Mouse (Mus musculus) right cerebral cortex, postnatal 10 days (tissue): ENCODE results near the gene Ifitm6.
"Not testable (repeated sequence)": the region's sequence is repeated elsewhere in the genome, so short reads cannot be mapped to it uniquely, and the experiment has no call there.

Source experiments
- DNase-seq, 2 experiments: peaks; one replicate each; pipeline ENCODE4 v3.0.0; 2021; ENCODE audit warnings: low spot score in 2 of 2

Ifitm6 gene

DNA sequence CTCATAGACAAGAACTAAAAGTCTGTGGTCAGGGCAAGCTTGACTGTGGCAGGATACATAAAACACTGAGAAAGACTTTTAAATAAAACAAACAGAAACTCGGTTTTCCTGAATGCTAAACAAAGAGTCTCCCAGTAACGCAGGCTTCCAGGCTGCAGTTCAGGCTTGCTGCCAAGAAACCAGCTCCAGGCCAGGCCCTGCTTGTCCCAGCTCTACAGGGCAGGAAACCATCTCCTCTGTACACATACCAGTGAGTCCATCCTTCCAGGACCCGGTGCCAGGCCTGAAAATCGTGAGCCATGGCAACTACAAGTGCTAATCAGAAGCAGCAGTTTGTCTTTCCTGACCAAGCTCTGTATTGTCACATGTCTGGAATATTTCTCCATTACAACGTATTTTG lies 23.9 kb upstream of the Ifitm6 start:
- DNase-seq: peak; percentile 69 to 74

- DNase-seq: no peak
Measured at GRCm38 (mm10) chr7:141040867-141041606, 23.3 kb upstream of the Ifitm6 start.

DNA sequence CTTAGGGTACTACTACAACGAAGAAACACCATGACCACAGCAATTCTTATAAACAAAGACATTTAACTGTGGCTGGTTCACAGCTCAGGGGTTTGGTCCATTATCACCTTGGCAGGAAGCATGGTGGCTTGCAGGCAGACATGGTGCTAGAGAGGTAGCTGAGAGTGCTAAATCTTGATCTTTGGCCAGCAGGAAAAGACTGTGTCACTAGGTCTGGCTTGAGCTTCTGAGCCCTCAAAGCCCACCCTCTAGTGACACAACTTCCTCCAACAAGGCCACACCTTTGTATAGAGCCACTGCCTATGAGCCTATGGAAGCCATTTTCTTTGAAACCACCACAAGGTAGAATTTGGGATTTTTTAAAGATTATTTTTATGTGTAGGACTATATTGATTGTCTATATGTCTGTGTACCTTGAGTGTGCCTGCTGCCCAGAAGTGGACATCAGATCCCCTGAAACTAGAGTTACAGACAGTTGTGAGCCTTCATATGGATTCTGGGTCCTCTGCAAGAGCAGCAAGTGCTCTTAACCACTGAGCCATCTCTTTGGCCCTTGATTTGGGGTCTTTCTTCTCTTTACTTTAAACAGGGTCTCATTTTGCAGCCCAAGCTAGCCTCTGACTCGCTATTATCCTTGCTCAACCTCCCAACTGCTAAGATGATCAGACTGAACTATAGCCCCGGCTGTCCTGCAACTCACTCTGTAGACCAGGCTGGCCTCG lies 21.8 kb upstream of the Ifitm6 start:
- no peak for DNase-seq

GRCm38 (mm10) chr7:141038090-141039032 lies 20.6 kb upstream of the Ifitm6 start:
- DNase-seq: no peak

GRCm38 (mm10) chr7:141036624-141037023 lies 18.9 kb upstream of the Ifitm6 start:
- not testable (repeated sequence) for DNase-seq

- no peak for DNase-seq
Measured at GRCm38 (mm10) chr7:141032458-141033167, 14.9 kb upstream of the Ifitm6 start.

DNA sequence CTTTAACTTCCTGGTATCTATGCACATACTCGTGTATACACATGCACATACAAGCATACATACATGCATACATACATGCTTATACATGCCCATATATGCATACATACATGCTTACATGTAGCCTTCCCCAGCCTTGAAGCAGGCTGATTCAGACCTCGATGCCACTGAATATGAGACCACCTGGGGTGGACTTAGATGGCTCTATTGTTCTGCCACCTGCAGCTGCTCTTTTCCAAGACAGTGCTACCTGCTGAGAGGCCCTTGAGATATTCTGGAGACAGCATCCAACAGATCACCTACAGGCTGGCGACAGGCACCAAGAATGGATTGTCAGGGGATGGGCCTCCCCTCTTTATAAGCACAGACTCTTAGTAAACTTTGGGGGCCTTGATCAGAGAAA lies 12.7 kb upstream of the Ifitm6 start:
- no peak for DNase-seq

DNA sequence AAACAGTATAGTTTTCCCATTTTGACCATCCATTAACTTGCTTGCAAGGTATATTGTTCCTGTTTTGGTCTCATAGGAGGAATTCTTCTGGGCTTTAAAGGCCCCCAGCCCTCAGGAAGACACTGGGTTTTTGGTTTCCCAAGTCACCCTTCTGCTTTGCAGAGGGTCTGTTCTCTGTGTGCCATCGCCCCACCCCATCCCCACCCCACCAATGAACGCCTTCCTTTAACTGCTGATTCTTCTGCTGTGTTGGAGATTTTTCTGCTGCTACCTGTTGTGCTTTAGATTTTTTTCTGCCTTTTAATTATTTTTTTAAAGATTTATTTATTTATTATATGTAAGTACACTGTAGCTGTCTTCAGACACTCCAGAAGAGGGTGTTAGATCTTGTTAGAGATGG lies 11.1 kb upstream of the Ifitm6 start, which contains the start of gene Gm17387:
Gene Gm17387 (plus strand): TSS at position 301 of the 400 bp plus-strand sequence.
- no peak for DNase-seq

DNA sequence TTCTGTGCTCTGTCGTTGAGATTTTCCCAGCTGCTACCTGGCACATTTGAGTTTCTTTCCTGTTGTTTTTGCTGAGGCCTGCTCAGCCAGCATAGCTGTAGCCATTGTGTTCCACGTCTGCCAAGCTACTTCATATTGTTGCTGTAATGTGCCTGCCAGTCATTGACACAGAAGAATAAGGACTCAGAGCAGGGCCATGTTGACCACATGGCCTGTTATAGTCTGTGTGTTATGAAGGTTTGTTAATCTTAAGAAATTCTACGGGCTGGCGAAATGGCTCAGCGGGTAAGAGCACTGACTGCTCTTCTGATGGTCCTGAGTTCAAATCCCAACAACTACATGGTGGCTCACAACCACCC lies 9.0 kb upstream of the Ifitm6 start:
- no peak for DNase-seq

GRCm38 (mm10) chr7:141026097-141026739 lies 8.5 kb upstream of the Ifitm6 start:
- no peak for DNase-seq

DNA sequence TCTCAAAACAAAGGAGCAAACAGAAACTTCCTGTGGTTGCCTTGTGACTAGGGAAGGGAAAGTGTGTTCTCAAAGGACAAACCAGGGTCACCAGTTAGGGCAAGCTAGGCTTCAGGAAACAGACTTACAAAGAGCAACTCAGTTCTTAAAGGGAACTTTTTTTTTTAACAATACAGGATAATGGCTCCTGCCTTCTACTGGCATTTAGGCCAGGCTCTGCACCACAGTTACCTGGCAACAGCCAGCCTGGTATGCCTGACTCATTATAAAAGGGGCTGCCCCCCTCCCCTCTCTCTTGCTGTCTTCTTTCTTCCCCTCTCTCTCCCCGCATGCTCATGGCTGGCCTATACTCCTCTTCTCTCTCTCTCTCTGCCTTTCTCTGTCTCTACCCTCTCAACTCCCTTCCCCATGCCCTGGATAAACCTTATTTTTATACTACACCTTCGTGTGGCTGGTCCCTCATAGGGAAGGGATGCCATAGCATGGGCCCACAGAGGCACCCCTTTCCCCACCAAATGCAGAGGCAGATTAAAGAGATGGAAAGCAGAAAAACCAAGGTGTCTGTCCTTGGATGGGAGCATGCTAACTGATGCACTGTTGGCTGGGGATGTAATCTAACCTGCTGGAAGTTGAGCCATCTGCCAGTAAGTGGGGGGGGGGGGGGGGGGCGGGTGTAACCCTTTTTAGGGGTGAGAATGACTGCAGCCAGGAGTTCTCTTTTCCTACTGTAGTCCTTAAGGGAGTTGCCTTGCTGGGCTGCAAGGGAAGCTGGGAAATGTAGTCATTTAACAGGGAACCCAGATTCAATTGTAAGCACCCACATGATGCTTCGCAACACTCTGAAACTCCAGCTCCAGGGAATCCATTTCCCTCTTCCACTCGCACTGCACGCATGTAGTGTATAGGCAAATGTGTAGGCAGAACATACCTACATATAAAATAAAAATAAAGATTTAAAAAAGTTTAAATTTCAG lies 7.4 kb upstream of the Ifitm6 start:
- DNase-seq: peak in 1 of 2 experiments; percentile 34

DNA sequence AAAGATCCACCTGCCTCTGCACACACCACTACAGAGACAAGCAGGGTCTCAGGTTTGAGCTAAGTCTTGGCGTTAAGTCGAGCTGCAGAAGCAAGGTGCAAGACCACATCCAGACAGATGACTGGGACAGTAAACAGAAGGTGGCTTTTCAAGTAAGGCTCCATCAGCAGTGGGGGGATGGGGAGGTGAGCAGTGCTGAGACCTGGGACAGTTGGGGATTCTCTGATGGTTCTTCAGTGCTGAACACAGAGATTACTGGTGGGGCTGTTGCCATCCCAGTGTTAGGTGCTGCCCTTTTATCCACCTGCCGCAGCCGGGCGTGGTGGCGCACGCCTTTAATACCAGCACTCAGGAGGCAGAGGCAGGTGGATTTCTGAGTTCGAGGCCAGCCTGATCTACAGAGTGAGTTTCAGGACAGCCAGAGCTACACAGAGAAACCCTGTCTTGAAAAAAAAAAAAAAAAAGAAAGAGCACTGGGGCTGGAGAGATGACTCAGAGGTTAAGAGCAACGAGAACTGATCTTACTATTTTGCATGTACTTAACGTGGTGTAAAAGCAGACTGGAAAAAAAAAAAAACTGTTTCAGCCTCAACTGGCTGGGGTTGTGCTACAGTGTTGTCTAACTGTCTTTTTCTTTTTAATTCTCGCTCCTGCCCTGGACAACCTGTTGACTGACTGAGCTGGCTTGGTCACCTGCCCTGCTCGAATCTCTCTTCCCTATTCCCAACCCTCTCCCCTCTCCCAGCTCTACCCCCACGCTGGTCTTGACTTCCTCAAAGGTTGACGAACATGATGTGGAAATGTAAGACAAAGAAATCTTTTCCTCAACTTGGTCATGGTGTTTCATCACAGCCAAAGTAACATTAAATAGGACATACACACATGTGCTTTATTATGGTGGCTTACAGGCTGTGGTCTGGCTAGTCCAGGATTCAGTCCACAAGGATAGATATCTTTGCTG lies 4.0 kb upstream of the Ifitm6 start:
- no peak for DNase-seq

DNA sequence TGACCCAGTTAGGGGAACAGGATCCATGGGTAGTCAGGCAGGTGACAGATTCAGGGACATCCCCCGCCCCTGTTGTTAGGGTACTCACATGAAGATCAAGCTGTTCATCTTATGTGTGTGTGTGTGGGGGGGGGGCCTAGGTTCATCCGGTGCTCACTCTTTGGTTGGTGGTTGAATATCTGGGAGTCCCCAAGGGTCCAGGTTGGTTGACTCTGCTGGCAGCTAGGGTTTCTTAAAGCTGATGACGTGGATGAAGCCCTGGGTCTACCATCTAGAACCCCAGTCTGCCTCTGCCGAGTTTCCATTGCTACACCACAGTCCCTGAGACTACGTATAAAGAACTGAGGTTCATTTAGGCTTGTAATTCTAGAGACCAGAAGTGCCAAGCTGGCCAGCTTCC lies 1.3 kb upstream of the Ifitm6 start:
- no peak for DNase-seq

DNA sequence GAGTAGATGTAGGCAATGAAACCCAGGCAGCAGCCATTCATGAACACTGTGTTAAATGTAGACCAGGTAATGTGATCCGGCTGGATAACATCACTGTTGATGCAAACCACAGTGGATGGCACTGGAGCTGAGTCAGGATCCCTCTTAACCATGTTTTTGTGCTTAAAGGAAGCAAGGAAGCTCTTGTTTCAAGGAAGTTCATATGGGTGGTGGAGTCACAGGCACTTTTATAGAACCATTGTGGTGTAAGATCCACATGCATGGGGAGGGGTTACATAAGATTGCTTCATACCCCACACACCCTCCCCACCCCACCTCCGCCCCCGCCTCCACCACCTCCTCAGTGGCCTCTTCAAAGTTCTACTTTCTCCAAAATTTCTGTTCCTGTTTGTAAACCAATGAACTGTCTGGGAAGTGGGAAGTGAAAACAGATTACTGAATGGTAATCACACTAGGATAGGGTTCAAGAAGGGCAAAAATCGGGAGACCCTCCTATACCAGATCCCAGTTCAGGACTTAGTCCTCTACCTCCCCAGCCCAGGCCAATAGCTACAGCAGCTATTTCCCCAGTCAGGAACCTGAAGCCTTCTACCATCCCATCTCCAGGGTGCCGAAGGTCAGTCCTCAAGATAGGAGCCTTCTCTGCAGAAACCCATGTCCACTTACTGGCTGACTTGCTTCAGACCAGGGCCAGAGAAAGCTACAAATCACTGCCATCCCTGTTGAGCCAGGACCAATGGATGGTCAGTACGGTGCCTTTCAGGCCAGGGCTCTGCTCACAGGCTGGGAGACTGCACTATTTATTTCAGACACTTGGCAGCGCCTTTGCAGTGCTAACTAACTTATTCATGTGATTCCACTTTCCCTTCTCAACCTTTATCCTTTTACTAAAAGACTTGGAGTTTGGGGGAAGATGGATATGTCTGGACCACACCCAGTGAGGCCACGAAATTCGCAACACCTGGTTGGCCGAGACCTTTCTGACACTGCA lies 722 bp downstream of the Ifitm6 start:
- DNase-seq: no peak

- DNase-seq: no peak
Measured at GRCm38 (mm10) chr7:141011238-141011770, 6.4 kb downstream of the Ifitm6 start.

GRCm38 (mm10) chr7:141010593-141010992 lies 7.1 kb downstream of the Ifitm6 start, which contains the start of gene Ifitm3:
Gene Ifitm3, minus strand, starts transcription at chr7:141010770.
- DNase-seq: no peak

DNA sequence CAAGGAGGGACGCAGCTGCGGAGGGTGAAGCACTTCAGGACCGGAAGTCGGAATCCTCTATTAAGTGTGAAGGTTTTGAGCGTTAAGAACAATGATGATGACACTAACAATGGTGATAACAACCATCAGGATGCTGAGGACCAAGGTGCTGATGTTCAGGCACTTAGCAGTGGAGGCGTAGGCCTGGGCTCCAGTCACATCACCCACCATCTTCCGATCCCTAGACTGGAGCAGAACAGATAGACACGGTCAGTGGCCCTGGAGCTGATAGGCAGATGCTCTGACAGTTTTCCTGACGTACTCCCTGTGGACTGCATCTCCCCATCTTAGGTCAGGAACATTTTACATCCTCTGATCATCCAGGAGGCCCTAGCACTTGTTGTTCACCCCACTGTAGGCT lies 8.1 kb downstream of the Ifitm6 start:
- no peak for DNase-seq
